Mouse (Mus musculus) lung, postnatal 0 days (tissue): Measurements from ENCODE around the gene Aff3.

Experiments
- CTCF ChIP-seq: IDR thresholded peaks from 2 replicates; pipeline ENCODE4 v1.5.1; 2016; ENCODE audit warnings: antibody characterized with exemption, mild to moderate bottlenecking
- EP300 ChIP-seq: IDR thresholded peaks from 2 replicates; pipeline ENCODE4 v1.6.1; 2016; ENCODE audit warnings: antibody characterized with exemption, mild to moderate bottlenecking, control low read depth

GRCm38 (mm10) chr1:38436471-38437340 lies 228.0 kb downstream of the Aff3 start:
- no peak for TF ChIP-seq CTCF
- peak; percentile 47; the same call in 1 of the 2 replicates for TF ChIP-seq EP300
